Mouse (Mus musculus) C2C12 (cell line): ENCODE results near the gene St13.

Source experiments
- CEBPB ChIP-seq: IDR thresholded peaks from one replicate; pipeline ENCODE4 v1.6.1; 2011; ENCODE audit warnings: low read depth, mild to moderate bottlenecking, control low read depth, moderate library complexity
- CTCF ChIP-seq: IDR thresholded peaks from one replicate; pipeline ENCODE4 v1.5.1; 2011; ENCODE audit not compliant: control insufficient read depth, insufficient read depth, insufficient read length
- FOSL1 ChIP-seq: IDR thresholded peaks from one replicate; pipeline ENCODE4 v1.8.0; 2011; ENCODE audit warnings: mild to moderate bottlenecking, low read length; ENCODE audit not compliant: poor library complexity, insufficient read depth, severe bottlenecking
- MAX ChIP-seq: IDR thresholded peaks from one replicate; pipeline ENCODE4 v1.6.1; 2011; ENCODE audit warnings: mild to moderate bottlenecking, control low read depth
- MYOD1 ChIP-seq: IDR thresholded peaks from one replicate; pipeline ENCODE4 v1.6.1; 2011; ENCODE audit warnings: low read depth; ENCODE audit not compliant: control insufficient read depth, insufficient read length
- MYOG ChIP-seq: IDR thresholded peaks from one replicate; pipeline ENCODE4 v1.6.1; 2011; ENCODE audit not compliant: control insufficient read depth, insufficient read length; ENCODE audit errors: extremely low read depth
- USF1 ChIP-seq: IDR thresholded peaks from one replicate; pipeline ENCODE4 v1.6.1; 2011; ENCODE audit warnings: low read depth, mild to moderate bottlenecking, control low read depth, moderate library complexity

GRCm38 (mm10) chr15:81421454-81421853 is 21.6 kb upstream of the St13 start:
- TF ChIP-seq CEBPB (no peak), CTCF (no peak), MAX (no peak), USF1 (no peak), FOSL1 (no peak), MYOG (no peak), MYOD1 (no peak)
